Mouse (Mus musculus): ENCODE results near the gene Pcdh15. TPM values are rescaled to one million over a fixed set of nuclear protein-coding genes. Genes with fewer than 3 reads are reported as not detected.

Gene Pcdh15
- polyA plus RNA-seq, 1 experiment from 2014 or later = 2.0 TPM

DNA sequence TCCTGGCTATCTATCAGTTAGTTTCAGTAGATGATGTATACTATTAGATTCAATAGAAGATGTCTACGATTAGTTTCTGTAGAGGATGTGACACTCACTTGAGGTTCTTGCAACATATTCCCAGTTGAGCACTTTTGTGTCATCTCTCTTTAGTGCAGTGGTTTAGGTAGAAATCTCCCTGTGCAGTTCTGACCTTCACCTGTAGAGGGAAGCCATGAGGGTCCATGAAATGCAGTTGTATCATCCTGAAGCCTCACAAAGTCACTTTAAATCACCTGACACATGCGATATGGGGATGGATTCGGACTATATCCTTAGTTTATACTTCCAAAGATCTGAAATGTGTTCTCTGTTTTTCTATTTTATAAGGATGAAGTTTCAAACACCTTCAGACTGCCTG, 822.4 kb downstream of the Pcdh15 start:
- H3K36me3 ChIP-seq (ENCODE audit: control insufficient read depth, insufficient read depth, low read length) = no peaks in the 10 kb centered on the region
- no peaks in the 10 kb centered on the region for H3K9me3 ChIP-seq (ENCODE audit: control insufficient read depth, low read length)
- peak; percentile 27 for DNase-seq (ENCODE audit: low spot score)
- no peaks in the 10 kb centered on the region for H3K27me3 ChIP-seq (ENCODE audit: control insufficient read depth, insufficient read depth, low read length)
- no peak overlapping the region for H3K27ac ChIP-seq (ENCODE audit: low read depth, low read length)
- H3K9ac ChIP-seq (ENCODE audit: low read depth, low read length) = no peak overlapping the region
- H3K4me1 ChIP-seq (replicated peaks; ENCODE audit: control insufficient read depth, insufficient read depth, low read length) = no peaks in the 10 kb centered on the region
- no peak for ATAC-seq (ENCODE audit: low FRiP score)
- no peak overlapping the region for H3K4me3 ChIP-seq (ENCODE audit: low read depth, low read length)
- no peak overlapping the region for H3K4me2 ChIP-seq (replicated peaks; ENCODE audit: low read depth, low read length)
- 71% methylated on average over 3 of the region's 3 CpGs for WGBS

DNA sequence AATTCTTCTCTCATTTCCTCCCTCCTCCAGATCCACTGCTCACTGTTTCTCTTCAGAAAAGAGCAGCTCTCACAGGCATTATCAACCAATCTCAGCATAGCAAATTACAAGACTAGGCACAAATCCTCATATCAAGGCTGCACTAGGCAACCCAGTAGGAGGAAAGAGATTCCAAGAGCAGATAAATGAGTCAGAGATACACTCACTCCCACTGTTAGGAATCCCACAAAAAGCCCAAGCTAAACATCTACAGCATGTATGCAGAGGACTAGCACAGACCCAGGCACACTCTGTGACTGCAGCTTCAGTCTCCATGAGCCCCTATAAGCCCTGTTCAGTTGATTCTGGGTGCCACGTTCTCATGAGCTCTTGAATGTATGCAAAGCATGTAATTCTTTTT, 829.5 kb downstream of the Pcdh15 start:
- 82% methylated on average over 1 of the region's 1 CpGs for WGBS
- Histone ChIP-seq H3K36me3 (ENCODE audit: control insufficient read depth, insufficient read depth, low read length) (no peaks in the 10 kb centered on the region), H3K27me3 (ENCODE audit: control insufficient read depth, insufficient read depth, low read length) (no peaks in the 10 kb centered on the region), H3K4me1 (replicated peaks; ENCODE audit: control insufficient read depth, insufficient read depth, low read length) (no peaks in the 10 kb centered on the region), H3K4me3 (ENCODE audit: low read depth, low read length) (no peak overlapping the region), H3K27ac (ENCODE audit: low read depth, low read length) (no peak overlapping the region), H3K9me3 (ENCODE audit: control insufficient read depth, low read length) (no peaks in the 10 kb centered on the region), H3K9ac (ENCODE audit: low read depth, low read length) (no peak overlapping the region), H3K4me2 (replicated peaks; ENCODE audit: low read depth, low read length) (no peak overlapping the region)
- ATAC-seq (ENCODE audit: low FRiP score) (no peak), DNase-seq (ENCODE audit: low spot score) (no peak)

DNA sequence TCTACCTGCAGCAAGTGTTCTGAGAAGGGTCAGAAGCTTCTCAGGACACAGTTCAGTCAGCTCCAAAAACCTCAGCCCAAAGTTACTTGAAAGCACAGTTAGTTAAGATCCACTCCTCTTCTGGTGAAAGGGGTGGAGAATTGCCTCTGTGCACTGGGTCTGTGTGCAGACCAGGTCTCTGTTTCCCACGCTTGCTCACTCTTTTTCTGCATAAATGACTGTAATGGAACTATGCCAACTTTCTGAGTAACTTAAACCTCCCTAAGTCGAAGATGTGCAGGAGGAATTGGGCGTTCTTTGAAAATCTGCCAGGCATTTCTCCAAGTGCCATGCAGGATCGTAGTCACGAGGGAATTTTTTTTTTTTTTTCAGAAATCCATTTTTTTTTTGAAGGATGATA, 830.6 kb downstream of the Pcdh15 start:
- ATAC-seq (ENCODE audit: low FRiP score) = no peak
- Histone ChIP-seq H3K4me3 (ENCODE audit: low read depth, low read length) (no peak overlapping the region), H3K4me2 (replicated peaks; ENCODE audit: low read depth, low read length) (no peak overlapping the region), H3K27me3 (ENCODE audit: control insufficient read depth, insufficient read depth, low read length) (no peaks in the 10 kb centered on the region), H3K36me3 (ENCODE audit: control insufficient read depth, insufficient read depth, low read length) (no peaks in the 10 kb centered on the region), H3K9ac (ENCODE audit: low read depth, low read length) (no peak overlapping the region), H3K4me1 (replicated peaks; ENCODE audit: control insufficient read depth, insufficient read depth, low read length) (no peaks in the 10 kb centered on the region), H3K9me3 (ENCODE audit: control insufficient read depth, low read length) (no peaks in the 10 kb centered on the region), H3K27ac (ENCODE audit: low read depth, low read length) (no peak overlapping the region)
- 89% methylated on average over 5 of the region's 5 CpGs for WGBS
- DNase-seq (ENCODE audit: low spot score) = no peak

DNA sequence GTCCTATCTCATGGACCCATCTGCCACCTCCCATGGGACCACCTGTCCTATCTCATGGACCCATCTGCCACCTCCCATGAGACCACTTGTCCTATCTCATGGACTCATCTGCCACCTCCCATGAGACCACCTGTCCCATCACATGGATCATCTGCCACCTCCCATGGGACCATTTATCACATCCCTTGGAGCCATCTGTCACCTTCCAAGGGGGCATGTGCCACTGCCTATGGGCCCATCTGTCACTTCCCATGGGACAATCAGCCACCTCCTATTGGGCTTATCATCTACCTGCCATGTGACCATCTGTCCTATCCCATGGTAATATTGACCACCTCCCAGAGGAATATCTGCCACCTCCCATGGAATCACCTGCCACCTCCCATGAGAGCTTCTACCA, 832.0 kb downstream of the Pcdh15 start:
- no peaks in the 10 kb centered on the region for H3K9me3 ChIP-seq (ENCODE audit: control insufficient read depth, low read length)
- H3K4me1 ChIP-seq (replicated peaks; ENCODE audit: control insufficient read depth, insufficient read depth, low read length) = no peaks in the 10 kb centered on the region
- ATAC-seq (ENCODE audit: low FRiP score) = peak; percentile 59
- no peaks in the 10 kb centered on the region for H3K36me3 ChIP-seq (ENCODE audit: control insufficient read depth, insufficient read depth, low read length)
- no peak for DNase-seq (ENCODE audit: low spot score)
- H3K27ac ChIP-seq (ENCODE audit: low read depth, low read length) = no peak overlapping the region
- H3K4me2 ChIP-seq (replicated peaks; ENCODE audit: low read depth, low read length) = no peak overlapping the region
- no peak overlapping the region for H3K4me3 ChIP-seq (ENCODE audit: low read depth, low read length)
- no peaks in the 10 kb centered on the region for H3K27me3 ChIP-seq (ENCODE audit: control insufficient read depth, insufficient read depth, low read length)
- no peak overlapping the region for H3K9ac ChIP-seq (ENCODE audit: low read depth, low read length)

DNA sequence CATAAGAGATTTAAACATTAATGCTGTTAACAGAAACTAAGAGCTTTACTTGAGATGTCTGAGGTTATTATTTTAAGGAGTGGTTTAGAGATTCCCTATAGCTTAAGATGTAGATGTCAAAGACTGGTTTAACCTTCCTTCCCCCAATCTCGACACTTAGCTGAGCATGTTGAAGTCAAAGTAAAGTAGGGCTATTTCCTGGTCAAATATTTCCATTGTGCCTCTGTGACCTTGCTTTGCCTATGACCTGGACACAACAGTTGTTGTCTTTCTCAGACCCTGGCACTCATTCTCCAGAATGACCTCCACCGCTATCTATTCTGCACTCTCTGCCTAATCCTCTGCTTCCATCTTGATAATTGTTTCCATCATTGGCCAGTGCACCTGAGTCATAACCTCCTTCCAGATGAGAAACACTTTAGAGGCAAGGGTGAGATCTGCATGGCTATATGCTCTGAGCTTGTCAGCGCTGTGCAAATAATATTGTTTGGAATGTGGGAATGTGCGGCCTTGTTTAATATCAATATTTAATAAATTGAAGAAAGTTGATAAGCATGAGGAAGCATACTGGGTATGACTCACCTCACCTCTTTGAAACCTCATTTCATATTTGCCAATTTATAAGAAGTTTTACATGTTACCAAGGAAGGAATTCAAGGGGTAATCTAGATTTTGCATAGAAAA, 833.0 kb downstream of the Pcdh15 start:
- 87% methylated on average over 4 of the region's 4 CpGs for WGBS
- ATAC-seq (ENCODE audit: low FRiP score) = no peak

DNA sequence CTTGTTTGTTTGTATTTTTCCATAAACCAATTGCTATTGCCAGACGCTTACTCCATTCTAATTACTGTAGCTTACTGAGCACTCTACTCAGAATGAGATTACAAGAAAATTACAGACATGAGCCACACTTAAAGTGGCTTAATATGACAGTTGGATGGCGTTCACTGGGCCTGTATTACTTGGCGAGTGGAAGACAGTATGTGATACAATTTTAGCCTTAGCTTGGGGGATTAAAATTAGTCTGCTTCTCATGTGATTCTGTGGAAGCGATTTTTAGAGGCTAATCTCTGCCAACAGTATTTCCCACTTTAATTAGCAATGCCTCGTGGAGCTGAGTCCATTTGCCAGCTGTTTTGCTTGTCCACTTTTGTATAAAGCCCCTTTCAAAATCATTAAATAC, 837.0 kb downstream of the Pcdh15 start:
- H3K9ac ChIP-seq (ENCODE audit: low read depth, low read length) = no peak overlapping the region
- no peak overlapping the region for H3K4me2 ChIP-seq (replicated peaks; ENCODE audit: low read depth, low read length)
- H3K36me3 ChIP-seq (ENCODE audit: control insufficient read depth, insufficient read depth, low read length) = no peaks in the 10 kb centered on the region
- H3K4me1 ChIP-seq (replicated peaks; ENCODE audit: control insufficient read depth, insufficient read depth, low read length) = no peaks in the 10 kb centered on the region
- ATAC-seq (ENCODE audit: low FRiP score) = no peak
- no peak overlapping the region for H3K27ac ChIP-seq (ENCODE audit: low read depth, low read length)
- 81% methylated on average over 5 of the region's 5 CpGs for WGBS
- H3K9me3 ChIP-seq (ENCODE audit: control insufficient read depth, low read length) = no peaks in the 10 kb centered on the region
- H3K4me3 ChIP-seq (ENCODE audit: low read depth, low read length) = no peak overlapping the region
- no peaks in the 10 kb centered on the region for H3K27me3 ChIP-seq (ENCODE audit: control insufficient read depth, insufficient read depth, low read length)
- DNase-seq (ENCODE audit: low spot score) = no peak

More for the DNA sequence above, 833.0 kb downstream of the Pcdh15 start:
- H3K9ac ChIP-seq (ENCODE audit: low read depth, low read length) = no peak overlapping the region
- no peaks in the 10 kb centered on the region for H3K4me1 ChIP-seq (replicated peaks; ENCODE audit: control insufficient read depth, insufficient read depth, low read length)
- H3K4me3 ChIP-seq (ENCODE audit: low read depth, low read length) = no peak overlapping the region
- H3K36me3 ChIP-seq (ENCODE audit: control insufficient read depth, insufficient read depth, low read length) = no peaks in the 10 kb centered on the region
- DNase-seq (ENCODE audit: low spot score) = no peak
- no peak overlapping the region for H3K27ac ChIP-seq (ENCODE audit: low read depth, low read length)
- H3K9me3 ChIP-seq (ENCODE audit: control insufficient read depth, low read length) = no peaks in the 10 kb centered on the region
- H3K4me2 ChIP-seq (replicated peaks; ENCODE audit: low read depth, low read length) = no peak overlapping the region
- H3K27me3 ChIP-seq (ENCODE audit: control insufficient read depth, insufficient read depth, low read length) = no peaks in the 10 kb centered on the region

DNA sequence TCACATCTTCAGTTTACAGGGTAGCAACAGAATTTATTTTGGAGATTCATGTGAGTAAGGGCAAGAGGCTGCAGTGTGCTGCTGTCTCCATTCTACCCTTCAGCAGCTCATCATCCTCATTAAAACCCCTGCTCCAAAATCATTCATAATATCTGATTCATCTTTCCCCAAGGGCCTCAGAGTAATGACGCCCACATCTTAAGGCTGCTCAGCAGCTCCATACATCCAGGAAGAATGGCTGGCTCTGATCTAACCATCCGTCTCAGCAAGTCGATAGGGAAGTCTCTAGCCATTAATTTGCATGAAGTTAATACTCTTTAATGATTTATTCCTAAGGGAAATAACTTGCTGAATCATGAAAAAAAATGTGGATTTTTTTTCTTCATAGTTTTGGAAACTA, 839.8 kb downstream of the Pcdh15 start:
- Histone ChIP-seq H3K27ac (ENCODE audit: low read depth, low read length) (no peak overlapping the region), H3K9ac (ENCODE audit: low read depth, low read length) (no peak overlapping the region), H3K36me3 (ENCODE audit: control insufficient read depth, insufficient read depth, low read length) (no peaks in the 10 kb centered on the region), H3K4me2 (replicated peaks; ENCODE audit: low read depth, low read length) (no peak overlapping the region), H3K4me3 (ENCODE audit: low read depth, low read length) (no peak overlapping the region), H3K27me3 (ENCODE audit: control insufficient read depth, insufficient read depth, low read length) (no peaks in the 10 kb centered on the region), H3K4me1 (replicated peaks; ENCODE audit: control insufficient read depth, insufficient read depth, low read length) (no peaks in the 10 kb centered on the region), H3K9me3 (ENCODE audit: control insufficient read depth, low read length) (no peaks in the 10 kb centered on the region)
- ATAC-seq (ENCODE audit: low FRiP score) = no peak
- DNase-seq (ENCODE audit: low spot score) = no peak
- 70% methylated on average over 3 of the region's 3 CpGs for WGBS

DNA sequence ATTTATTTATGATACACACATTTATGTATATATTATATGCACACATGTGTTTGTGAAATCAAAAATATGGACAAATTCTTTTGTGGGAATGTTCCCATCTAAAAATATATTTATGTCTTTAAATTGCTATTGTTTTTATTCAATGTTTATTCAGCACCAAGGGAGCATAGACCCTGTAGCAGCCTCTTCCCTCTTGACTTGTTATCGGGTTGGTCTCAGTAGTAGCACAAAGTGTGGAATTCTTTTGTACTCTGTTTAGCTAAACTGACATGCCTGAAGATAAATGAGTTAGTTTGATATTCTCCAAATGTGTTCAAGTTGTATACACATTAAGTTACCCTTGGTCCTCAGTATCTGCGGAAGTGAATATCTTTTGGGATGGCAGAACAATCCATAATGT, 848.7 kb downstream of the Pcdh15 start:
- Histone ChIP-seq H3K9ac (ENCODE audit: low read depth, low read length) (no peak overlapping the region), H3K4me3 (ENCODE audit: low read depth, low read length) (no peak overlapping the region), H3K9me3 (ENCODE audit: control insufficient read depth, low read length) (no peaks in the 10 kb centered on the region), H3K4me1 (replicated peaks; ENCODE audit: control insufficient read depth, insufficient read depth, low read length) (no peaks in the 10 kb centered on the region), H3K27ac (ENCODE audit: low read depth, low read length) (no peak overlapping the region), H3K27me3 (ENCODE audit: control insufficient read depth, insufficient read depth, low read length) (no peaks in the 10 kb centered on the region), H3K4me2 (replicated peaks; ENCODE audit: low read depth, low read length) (no peak overlapping the region), H3K36me3 (ENCODE audit: control insufficient read depth, insufficient read depth, low read length) (no peaks in the 10 kb centered on the region)
- DNase-seq (ENCODE audit: low spot score) = no peak
- ATAC-seq (ENCODE audit: low FRiP score) = no peak
- 58% methylated on average over 2 of the region's 2 CpGs for WGBS

DNA sequence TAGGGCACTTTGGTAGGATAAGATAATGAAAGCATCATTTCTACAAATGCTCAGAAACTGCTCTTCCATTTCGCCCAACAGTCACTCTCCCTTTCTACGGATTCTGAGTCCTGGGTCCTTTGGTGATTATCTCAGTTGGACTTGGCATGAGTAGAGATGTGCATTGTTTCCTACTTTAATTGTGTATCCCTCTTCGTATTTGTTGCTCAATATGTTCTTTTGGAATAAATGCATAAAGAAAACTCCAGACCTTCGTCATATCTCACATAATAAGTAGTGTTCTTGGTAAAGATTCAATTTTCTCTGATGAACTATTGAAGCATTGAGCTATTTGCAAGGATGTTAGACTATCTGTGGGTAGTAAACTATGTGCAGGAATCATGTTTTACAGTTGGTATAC, 854.2 kb downstream of the Pcdh15 start:
- ATAC-seq (ENCODE audit: low FRiP score) = no peak

More for the DNA sequence above, 854.2 kb downstream of the Pcdh15 start:
- no peaks in the 10 kb centered on the region for H3K36me3 ChIP-seq (ENCODE audit: control insufficient read depth, insufficient read depth, low read length)
- no peak overlapping the region for H3K27ac ChIP-seq (ENCODE audit: low read depth, low read length)
- H3K4me2 ChIP-seq (replicated peaks; ENCODE audit: low read depth, low read length) = no peak overlapping the region
- no peak for DNase-seq (ENCODE audit: low spot score)
- H3K9ac ChIP-seq (ENCODE audit: low read depth, low read length) = no peak overlapping the region
- H3K4me3 ChIP-seq (ENCODE audit: low read depth, low read length) = no peak overlapping the region
- no peaks in the 10 kb centered on the region for H3K9me3 ChIP-seq (ENCODE audit: control insufficient read depth, low read length)
- H3K4me1 ChIP-seq (replicated peaks; ENCODE audit: control insufficient read depth, insufficient read depth, low read length) = no peaks in the 10 kb centered on the region
- no peaks in the 10 kb centered on the region for H3K27me3 ChIP-seq (ENCODE audit: control insufficient read depth, insufficient read depth, low read length)
- WGBS = 86% methylated on average over 4 of the region's 4 CpGs

Measured in hindbrain, embryonic 11.5 days (tissue).